Mouse (Mus musculus) embryonic fibroblast, embryonic 13.5 days (primary cell): Measurements from ENCODE around the gene Nptn.

Source experiments
- CTCF ChIP-seq: IDR thresholded peaks from 2 replicates; pipeline ENCODE4 v1.5.1; 2011; ENCODE audit warnings: mild to moderate bottlenecking, control low read depth, low read length, moderate library complexity, borderline replicate concordance; ENCODE audit not compliant: insufficient read depth
- POLR2A ChIP-seq: IDR thresholded peaks from 2 replicates; pipeline ENCODE4 v1.6.1; 2011; ENCODE audit warnings: low read depth, mild to moderate bottlenecking, control low read depth, low read length, moderate library complexity

DNA sequence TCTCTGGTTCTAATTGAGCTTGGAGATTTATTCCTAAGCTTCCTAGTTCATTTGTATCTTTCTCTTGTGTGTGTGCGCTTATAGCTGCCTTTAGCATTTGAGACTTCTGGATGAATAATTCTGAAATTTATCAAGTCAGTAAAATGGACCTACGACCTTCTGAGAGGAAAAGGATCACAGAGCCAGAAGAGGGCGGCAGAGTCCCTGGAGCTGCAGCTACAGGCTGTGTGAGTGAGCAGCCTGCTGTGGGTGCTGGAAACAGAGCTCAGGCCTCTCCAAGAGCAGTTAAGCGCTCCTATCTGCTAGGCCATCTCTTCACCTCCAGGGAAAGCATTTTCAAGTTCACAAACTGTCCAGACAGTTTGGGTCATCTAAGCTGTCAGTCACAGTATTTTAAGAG is 80.0 kb downstream of the Nptn start:
- no peak for TF ChIP-seq POLR2A
- no peak for TF ChIP-seq CTCF
